Mouse (Mus musculus) frontal cortex, postnatal 10 days (tissue): ENCODE measurements around the gene Zcchc13.
A peak's percentile ranks its signal among the peaks of the same experiment; 100 is the strongest.
"Not testable (repeated sequence)": the region's sequence is repeated elsewhere in the genome, so short reads cannot be mapped to it uniquely, and the experiment has no call there.

Experiments used
- DNase-seq, 2 experiments: peaks; one replicate each; pipeline ENCODE4 v3.0.0; 2022; ENCODE audit warnings: low spot score in 2 of 2, mixed read lengths in 1 of 2

Zcchc13 gene

GRCm38 (mm10) chrX:103644301-103644700, 13.9 kb downstream of the Zcchc13 start:
- no peak for DNase-seq

GRCm38 (mm10) chrX:103652048-103652447, 21.7 kb downstream of the Zcchc13 start:
- no peak for DNase-seq

GRCm38 (mm10) chrX:103653021-103653420, 22.6 kb downstream of the Zcchc13 start:
- DNase-seq = no peak

GRCm38 (mm10) chrX:103658985-103659384, 28.6 kb downstream of the Zcchc13 start:
- peak in 1 of 2 experiments; percentile 5 for DNase-seq

GRCm38 (mm10) chrX:103664445-103664844, 34.1 kb downstream of the Zcchc13 start:
- not testable (repeated sequence) for DNase-seq

- no peak for DNase-seq
These were observed 39.9 kb downstream of the Zcchc13 start for GRCm38 (mm10) chrX:103670245-103670644.

- DNase-seq = no peak
These were observed 43.4 kb downstream of the Zcchc13 start for GRCm38 (mm10) chrX:103673761-103674160.

GRCm38 (mm10) chrX:103674674-103675073, 44.3 kb downstream of the Zcchc13 start:
- DNase-seq = no peak
